Mouse (Mus musculus) 3134 (cell line): ENCODE results near the gene Fbn1.

Experiments
- DNase-seq: peaks from one replicate; pipeline ENCODE4 v3.0.0-alpha.2; 2011; ENCODE audit warnings: low spot score; ENCODE audit not compliant: insufficient read length; ENCODE audit errors: extremely low read depth

Fbn1 gene

GRCm38 (mm10) chr2:125355216-125355971 is 152.4 kb downstream of the Fbn1 start:
- DNase-seq: no peak

GRCm38 (mm10) chr2:125354587-125354986 is 153.2 kb downstream of the Fbn1 start:
- no peak for DNase-seq

- no peak for DNase-seq
These were observed 158.6 kb downstream of the Fbn1 start for GRCm38 (mm10) chr2:125349144-125349543.

GRCm38 (mm10) chr2:125342181-125342950 is 165.4 kb downstream of the Fbn1 start:
- no peak for DNase-seq

GRCm38 (mm10) chr2:125340381-125340780 is 167.4 kb downstream of the Fbn1 start:
- no peak for DNase-seq

GRCm38 (mm10) chr2:125337239-125337638 is 170.6 kb downstream of the Fbn1 start:
- DNase-seq: no peak

GRCm38 (mm10) chr2:125335206-125335605 is 172.6 kb downstream of the Fbn1 start:
- DNase-seq: no peak

- DNase-seq: no peak
These were observed 173.6 kb downstream of the Fbn1 start for GRCm38 (mm10) chr2:125334163-125334562.

GRCm38 (mm10) chr2:125331581-125331980 is 176.2 kb downstream of the Fbn1 start:
- DNase-seq: peak; percentile 58

- peak; percentile 57 for DNase-seq
These were observed 177.3 kb downstream of the Fbn1 start for GRCm38 (mm10) chr2:125330506-125330905.

- DNase-seq: no peak
These were observed 182.5 kb downstream of the Fbn1 start for GRCm38 (mm10) chr2:125325125-125325855.

GRCm38 (mm10) chr2:125324455-125324854 is 183.3 kb downstream of the Fbn1 start:
- DNase-seq: no peak

GRCm38 (mm10) chr2:125323347-125323746 is 184.4 kb downstream of the Fbn1 start:
- DNase-seq: no peak

- no peak for DNase-seq
These were observed 185.2 kb downstream of the Fbn1 start for GRCm38 (mm10) chr2:125322581-125322980.

- no peak for DNase-seq
These were observed 186.7 kb downstream of the Fbn1 start for GRCm38 (mm10) chr2:125321071-125321470.

GRCm38 (mm10) chr2:125319651-125320050 is 188.1 kb downstream of the Fbn1 start:
- no peak for DNase-seq

GRCm38 (mm10) chr2:125318371-125319061 is 189.3 kb downstream of the Fbn1 start:
- DNase-seq: peak; percentile 57

- no peak for DNase-seq
These were observed 192.6 kb downstream of the Fbn1 start for GRCm38 (mm10) chr2:125315203-125315602.

GRCm38 (mm10) chr2:125314169-125314925 is 193.4 kb downstream of the Fbn1 start:
- no peak for DNase-seq

- DNase-seq: no peak
These were observed 198.1 kb downstream of the Fbn1 start for GRCm38 (mm10) chr2:125309710-125310109.
